Mouse (Mus musculus): ENCODE measurements around the gene Kpna4.

Kpna4 gene

GRCm38 (mm10) chr3:69126509-69127345 is at the start of gene Kpna4:
Gene Kpna4, minus strand, starts transcription at chr3:69127113.
- peak; percentile 96 to 97 for DNase-seq

GRCm38 (mm10) chr3:69175229-69175628 is 48.3 kb upstream of the Kpna4 start:
- no peak for DNase-seq

GRCm38 (mm10) chr3:69171123-69171522 is 44.2 kb upstream of the Kpna4 start:
- DNase-seq, result no peak

GRCm38 (mm10) chr3:69169796-69170195 is 42.9 kb upstream of the Kpna4 start:
- DNase-seq, result no peak

GRCm38 (mm10) chr3:69168724-69169123 is 41.8 kb upstream of the Kpna4 start:
- DNase-seq, result no peak

GRCm38 (mm10) chr3:69163057-69163456 is 36.1 kb upstream of the Kpna4 start:
- no peak for DNase-seq

- no peak for DNase-seq
Measured at GRCm38 (mm10) chr3:69160429-69160828, 33.5 kb upstream of the Kpna4 start.

GRCm38 (mm10) chr3:69159501-69159900 is 32.6 kb upstream of the Kpna4 start:
- no peak for DNase-seq

GRCm38 (mm10) chr3:69157886-69158285 is 31.0 kb upstream of the Kpna4 start:
- DNase-seq, result no peak

- peak; percentile 56 to 73 for DNase-seq
Measured at GRCm38 (mm10) chr3:69156484-69156883, 29.6 kb upstream of the Kpna4 start.

- DNase-seq, result no peak
Measured at GRCm38 (mm10) chr3:69154691-69155090, 27.8 kb upstream of the Kpna4 start.

GRCm38 (mm10) chr3:69150921-69151320 is 24.0 kb upstream of the Kpna4 start:
- DNase-seq, result no peak

GRCm38 (mm10) chr3:69142372-69142994 is 15.6 kb upstream of the Kpna4 start:
- peak in 1 of 2 experiments; percentile 28 for DNase-seq

GRCm38 (mm10) chr3:69140851-69141250 is 13.9 kb upstream of the Kpna4 start:
- DNase-seq, result peak; percentile 5 to 31

- no peak for DNase-seq
Measured at GRCm38 (mm10) chr3:69136059-69136458, 9.1 kb upstream of the Kpna4 start.

- DNase-seq, result no peak
Measured at GRCm38 (mm10) chr3:69130973-69131372, 4.1 kb upstream of the Kpna4 start.

- DNase-seq, result peak; percentile 8 to 20
Measured at GRCm38 (mm10) chr3:69127693-69128092, 780 bp upstream of the Kpna4 start.

- no peak for DNase-seq
Measured at GRCm38 (mm10) chr3:69127346-69127678, 399 bp upstream of the Kpna4 start.

- DNase-seq, result peak; percentile 12 to 33
Measured at GRCm38 (mm10) chr3:69125891-69126508, 913 bp downstream of the Kpna4 start.

GRCm38 (mm10) chr3:69125461-69125860 is 1.5 kb downstream of the Kpna4 start:
- DNase-seq, result no peak

- no peak for DNase-seq
Measured at GRCm38 (mm10) chr3:69118827-69119226, 8.1 kb downstream of the Kpna4 start.

GRCm38 (mm10) chr3:69114760-69115159 is 12.2 kb downstream of the Kpna4 start:
- no peak for DNase-seq

- peak in 1 of 2 experiments; percentile 38 for DNase-seq
Measured at GRCm38 (mm10) chr3:69113956-69114355, 13.0 kb downstream of the Kpna4 start.

GRCm38 (mm10) chr3:69109079-69109478 is 17.8 kb downstream of the Kpna4 start:
- no peak for DNase-seq
